Mouse (Mus musculus) heart, postnatal 36 days (tissue): ENCODE data around the gene Shroom1. TPM values are rescaled to one million over a fixed set of nuclear protein-coding genes. Genes with fewer than 3 reads are reported as not detected.
"Not testable (repeated sequence)": the region's sequence is repeated elsewhere in the genome, so short reads cannot be mapped to it uniquely, and the experiment has no call there.

Experiments used
- DNase-seq, 2 experiments: peaks; one replicate each; pipeline ENCODE4 v3.0.0; 2021 to 2022
- intact Hi-C: fragments of 180-260 bp; cut with DNase I; formaldehyde crosslinking; loops from one replicate; pipeline ENCODE4 v1.15.1; 2025
- total RNA-seq, 2 experiments: library from RNA; stranded (reverse); gene quantifications; 2 replicates each; pipeline ENCODE4 v1.2.3; 2021

Shroom1 gene
- under 1 TPM; 0.39 to 0.76 TPM for total RNA-seq

DNA sequence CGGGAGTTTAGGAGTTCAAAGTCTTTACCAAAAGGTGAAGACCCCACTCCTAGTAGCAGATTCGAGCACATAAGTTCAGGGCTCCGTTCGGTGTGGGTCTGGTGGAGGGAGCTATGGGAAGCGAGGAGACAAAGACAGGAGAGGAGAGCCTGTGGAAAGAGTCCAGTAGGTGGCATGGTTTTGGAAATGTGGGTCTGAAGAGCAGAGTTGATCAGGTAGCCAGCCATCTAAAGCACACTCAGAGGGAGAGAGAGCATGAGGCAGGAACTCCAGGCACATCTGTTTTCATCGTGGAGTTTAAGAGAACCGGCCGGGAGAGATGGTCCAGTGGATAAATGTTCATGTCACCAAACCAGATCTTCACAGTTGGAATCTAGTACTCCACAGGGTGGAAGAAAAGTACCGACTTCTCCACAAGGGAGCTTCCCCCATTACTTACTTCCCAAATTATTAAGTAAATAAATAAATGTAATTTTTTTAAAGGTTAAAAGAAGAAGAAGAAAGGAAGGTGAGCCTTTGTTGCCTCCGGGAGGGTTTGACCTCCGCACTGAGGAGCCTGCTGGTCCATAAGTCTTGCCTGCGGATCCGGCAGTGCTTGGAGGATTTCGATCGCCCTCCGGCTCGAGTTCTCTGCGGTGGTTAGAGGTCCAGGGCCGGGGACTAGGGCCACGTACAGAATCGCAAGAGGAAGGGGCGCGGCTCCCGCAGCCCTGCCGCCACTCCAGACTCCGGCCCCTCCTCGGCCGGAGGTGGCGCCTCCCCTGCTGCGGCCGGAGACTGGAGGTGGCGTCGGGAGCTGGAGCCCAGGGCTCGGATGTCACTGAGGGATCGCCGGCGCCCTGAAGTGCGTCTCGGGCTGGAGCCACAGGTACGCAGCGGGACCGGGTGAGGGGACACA is at the start of gene Shroom1, which contains the start of gene Gm10447:
Gene Shroom1 (plus strand): TSS at position 732 of the 898 bp plus-strand sequence.
Gene Gm10447 (minus strand): TSS at position 637 of the 898 bp plus-strand sequence.
- peak; percentile 66 for DNase-seq
- intact Hi-C loops: no loop called here

DNA sequence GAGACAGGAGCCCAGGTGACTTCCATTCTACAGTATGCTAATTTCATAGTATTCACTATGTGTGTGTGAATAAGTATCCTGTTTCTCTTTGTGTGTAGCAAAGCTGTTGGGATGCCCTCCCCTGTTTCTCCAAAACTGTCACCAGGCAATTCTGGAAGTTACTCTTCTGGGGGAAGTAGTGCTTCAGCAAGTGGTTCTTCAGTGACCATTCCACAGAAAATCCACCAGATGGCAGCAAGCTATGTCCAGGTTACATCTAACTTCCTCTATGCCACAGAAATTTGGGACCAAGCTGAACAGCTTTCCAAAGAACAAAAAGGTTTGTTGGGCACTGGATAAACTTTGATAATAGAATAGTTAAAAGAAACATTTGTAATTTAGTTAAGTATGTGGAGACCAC is 45.3 kb upstream of the Shroom1 start:
- intact Hi-C loops: loop anchor here (5.0 kb wide), 1 partner anchor 56 kb away; no protein-coding TSS in a partner anchor
- DNase-seq: no peak

DNA sequence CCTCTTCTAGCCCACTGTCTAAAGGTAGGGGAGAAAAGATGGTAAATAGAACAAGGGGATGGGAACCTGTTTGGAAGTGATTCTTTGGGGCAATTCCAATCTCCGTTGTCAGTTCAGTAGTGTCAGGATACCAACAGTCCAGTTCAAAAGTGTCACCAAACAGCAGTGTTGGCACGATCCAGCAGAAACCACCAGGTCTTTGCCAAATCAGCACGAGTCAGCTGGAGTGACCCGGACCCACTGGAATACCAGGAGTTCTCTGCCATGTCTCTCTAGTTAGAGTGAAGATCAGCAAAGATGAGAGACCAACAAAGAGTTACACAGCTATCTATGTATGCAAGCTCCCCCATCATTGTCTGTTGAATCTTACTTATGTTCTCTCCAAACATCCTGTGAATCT is 43.1 kb upstream of the Shroom1 start:
- no peak for DNase-seq
- intact Hi-C loops: loop anchor here (5.0 kb wide), 1 partner anchor 53 kb away; no protein-coding TSS in a partner anchor

DNA sequence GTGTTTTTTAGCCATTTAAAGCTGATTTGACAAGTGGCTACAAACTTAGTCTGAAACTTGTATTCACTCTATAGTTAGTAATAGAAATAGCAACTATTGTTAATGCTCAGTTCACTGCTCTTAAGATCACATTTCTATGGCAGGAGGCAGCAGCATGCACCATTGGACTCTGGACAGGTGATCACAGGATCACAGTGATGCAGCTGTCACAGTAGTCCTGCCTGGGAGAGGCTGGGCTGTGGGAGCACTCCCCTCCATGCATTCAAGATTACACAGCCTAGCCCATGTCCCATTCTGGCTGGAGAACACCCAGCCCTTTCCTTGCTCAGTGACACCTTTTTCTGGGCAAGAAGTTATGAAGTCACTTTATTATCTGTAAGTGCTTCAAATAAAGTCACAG is 39.0 kb upstream of the Shroom1 start:
- DNase-seq: no peak

DNA sequence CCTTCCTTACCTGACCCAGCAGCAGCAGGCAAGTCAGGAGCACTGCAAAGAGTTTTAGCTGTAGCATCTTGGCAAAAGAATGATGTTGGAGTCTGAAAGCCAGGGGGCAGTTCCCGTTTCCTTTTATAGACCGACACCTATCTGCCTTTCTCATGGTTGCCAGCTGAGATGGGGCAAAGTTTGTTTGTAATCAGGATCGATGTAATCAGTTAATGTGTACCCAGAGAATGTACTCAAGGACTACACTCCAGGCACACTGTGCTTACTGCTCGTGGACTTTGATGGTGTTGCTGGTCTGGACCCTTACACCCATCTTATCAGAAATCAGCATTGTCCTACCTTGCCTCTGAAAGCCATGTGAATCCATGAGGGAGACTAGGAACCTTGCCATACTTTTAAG is 34.0 kb upstream of the Shroom1 start, which contains the start of gene Leap2:
Gene Leap2 (minus strand): TSS at position 135 of the 400 bp plus-strand sequence.
- DNase-seq: no peak
- intact Hi-C loops: no loop called here

More for the DNA sequence above, 39.0 kb upstream of the Shroom1 start:
- intact Hi-C loops: no loop called here

DNA sequence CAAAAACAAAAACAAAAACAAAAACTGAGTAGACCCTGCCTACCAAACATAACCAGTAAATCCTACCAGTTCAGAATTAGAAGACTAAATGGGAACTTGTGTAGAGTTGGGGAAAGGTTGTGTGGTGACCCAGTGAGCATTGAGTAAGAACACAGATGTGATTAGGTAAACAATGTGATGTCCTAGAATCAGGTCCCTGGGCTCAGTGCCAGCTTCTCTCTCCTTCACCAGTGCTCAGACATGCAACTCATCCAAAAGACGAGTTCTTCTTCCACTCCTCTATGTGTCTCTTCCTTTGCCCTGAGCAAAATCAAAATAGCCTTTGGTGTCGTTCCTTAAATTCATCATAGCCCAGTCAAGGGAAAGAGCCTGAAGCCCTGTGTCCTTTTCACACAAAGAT is 32.2 kb upstream of the Shroom1 start:
- intact Hi-C loops: no loop called here
- no peak for DNase-seq

DNA sequence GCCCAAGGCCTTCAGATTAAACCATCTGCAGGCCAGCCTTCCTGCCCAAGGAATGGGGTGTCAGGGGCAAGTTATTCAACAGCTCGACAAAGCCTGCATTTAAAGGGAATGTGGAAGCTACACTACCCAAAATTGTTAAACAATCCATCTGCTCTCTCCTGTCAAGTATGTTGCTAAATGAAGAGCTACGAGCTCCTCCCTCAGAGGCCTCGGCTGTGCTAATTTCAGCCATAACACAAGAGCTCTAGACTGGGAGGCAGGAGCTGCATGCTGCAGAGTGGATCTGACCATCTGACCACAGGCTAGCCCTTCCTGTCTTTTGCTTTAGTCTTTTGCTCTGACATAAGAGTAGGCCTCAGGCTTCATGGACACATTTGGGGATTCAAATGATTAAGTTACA is 31.8 kb upstream of the Shroom1 start:
- intact Hi-C loops: no loop called here
- DNase-seq: no peak

DNA sequence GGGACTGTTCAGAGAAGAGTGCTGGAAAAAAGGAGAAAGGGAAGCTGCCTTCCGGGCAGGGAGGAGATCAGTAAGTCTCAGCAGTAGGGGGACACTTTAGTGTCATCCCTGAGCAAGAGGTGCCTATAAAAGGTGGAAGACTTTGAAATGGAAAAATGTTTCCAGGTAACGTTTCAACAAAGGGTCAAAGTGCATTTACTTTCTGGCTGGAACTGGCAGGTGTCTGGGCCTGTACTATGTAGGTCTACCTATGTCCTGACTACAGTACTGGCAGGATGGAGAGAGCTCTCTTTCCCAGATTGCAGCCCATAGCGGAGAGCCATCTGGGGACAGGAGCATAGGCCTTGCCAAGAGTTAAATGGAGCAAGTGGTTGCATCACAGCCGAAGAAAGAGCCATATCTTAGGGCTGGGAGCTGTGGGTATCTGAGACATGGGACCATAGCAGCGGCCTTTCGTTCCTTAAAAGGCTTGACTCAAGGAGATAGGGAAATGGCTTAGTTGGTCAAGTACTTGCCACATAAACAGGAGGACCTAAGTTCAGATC is 31.2 kb upstream of the Shroom1 start:
- DNase-seq: no peak
- intact Hi-C loops: no loop called here

DNA sequence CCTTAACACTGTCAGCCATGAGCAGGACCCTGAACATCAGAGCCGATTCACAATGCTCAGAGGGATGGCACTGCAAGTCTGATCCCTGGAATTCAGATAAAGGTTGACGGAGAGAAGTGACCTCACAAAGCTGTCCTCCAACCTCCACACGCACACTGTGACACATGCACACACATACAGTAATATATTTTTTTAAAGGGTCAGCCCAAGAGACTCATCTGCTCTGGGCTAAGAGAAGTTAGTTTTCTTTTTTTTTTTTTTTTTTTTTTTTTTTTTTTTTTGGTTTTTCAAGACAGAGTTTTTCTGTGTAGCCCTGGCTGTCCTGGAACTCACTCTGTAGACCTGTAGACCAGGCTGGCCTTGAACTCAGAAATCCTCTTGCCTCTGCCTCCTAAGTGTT is 30.1 kb upstream of the Shroom1 start:
- intact Hi-C loops, DNase-seq: not testable (repeated sequence)

DNA sequence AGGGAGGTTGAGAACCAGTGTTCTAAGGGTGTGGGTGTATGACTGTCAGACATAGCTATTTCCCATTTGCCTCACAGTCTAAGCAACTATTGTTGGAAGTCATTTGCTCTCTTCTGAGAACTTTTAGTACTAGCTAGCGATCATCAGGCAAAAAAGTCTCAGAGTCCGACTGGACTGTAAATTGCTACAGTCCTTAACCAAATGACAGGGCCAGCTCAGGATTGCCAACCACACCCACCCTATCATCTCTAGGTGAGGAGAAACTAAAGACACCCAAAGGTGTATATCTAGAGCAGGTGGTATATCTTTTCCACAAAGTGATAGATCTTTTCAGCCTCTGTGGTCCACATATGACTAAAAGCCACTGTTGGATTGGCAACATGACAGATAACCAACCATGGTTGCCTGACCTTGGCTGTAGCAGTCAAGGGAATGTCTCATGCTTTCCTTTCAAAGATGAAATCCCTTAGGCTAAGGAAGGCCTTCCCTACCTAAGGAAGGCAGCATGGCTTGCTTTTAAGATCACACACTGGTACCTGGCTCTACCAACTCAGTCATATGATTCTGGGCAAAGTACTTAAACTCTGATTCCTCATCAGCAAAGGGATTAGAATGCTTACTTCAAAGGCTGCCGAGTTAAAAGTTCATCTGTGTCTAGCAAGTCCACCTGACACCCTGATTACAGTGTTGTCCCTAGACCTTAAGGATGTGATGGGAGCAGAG is 28.9 kb upstream of the Shroom1 start:
- no peak for DNase-seq
- intact Hi-C loops: no loop called here

DNA sequence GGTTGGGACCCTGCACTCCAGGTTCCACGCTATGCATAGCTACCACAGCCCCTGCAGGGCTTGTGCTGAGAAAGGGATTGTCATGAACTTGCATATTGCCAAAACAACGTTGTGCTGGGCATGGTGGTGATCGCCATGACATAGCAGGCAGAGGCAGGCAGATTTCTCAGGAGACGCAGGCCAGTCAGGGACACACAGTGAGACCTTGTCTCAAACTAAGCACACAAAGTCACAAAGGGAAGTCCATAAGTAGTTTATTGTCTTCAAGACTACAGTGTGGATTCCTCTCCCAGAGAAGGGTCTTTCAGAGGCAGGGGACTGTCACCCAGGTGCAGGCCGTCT is 28.3 kb upstream of the Shroom1 start:
- intact Hi-C loops: no loop called here
- DNase-seq: no peak

DNA sequence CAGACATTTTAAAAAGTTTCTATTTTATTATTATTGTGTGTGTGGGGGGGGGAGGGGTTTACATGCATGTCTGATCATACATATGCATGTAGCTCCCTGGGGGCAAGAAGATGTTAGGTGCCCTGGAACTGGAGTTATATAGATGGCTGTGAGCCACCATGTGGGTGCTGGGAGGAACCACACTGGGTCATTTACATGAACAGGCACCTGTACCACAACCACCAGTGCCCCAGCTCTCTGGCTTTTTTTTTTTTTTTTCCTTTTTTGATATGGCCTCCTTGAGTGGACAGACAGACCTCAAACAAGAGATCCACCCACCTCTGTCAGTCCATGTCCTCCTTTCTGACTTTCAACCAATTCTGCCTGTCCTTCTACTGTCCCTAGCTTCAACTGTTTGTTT is 27.8 kb upstream of the Shroom1 start:
- DNase-seq: no peak
- intact Hi-C loops: no loop called here

DNA sequence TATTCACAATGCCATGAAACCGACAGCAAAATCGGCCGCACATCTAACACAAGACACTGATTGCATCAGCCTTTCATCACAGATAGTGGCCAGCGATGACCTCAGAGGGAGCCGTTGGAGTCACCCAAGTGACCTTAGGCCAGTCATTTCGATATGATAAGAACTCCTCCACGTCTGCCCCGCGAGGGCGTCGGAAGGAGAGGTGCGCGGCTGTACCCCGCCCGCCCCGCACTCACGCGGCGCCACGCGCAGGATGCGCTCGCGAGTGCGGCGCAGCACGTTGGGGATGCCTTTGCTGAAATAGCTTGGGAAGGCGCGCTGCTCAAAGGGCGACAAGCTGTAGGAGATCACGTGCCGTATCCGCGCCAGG is 26.7 kb upstream of the Shroom1 start:
- intact Hi-C loops: loop anchor here (5.0 kb wide), 1 partner anchor 128 kb away; the partner anchor contains the start of gene Hspa4
- DNase-seq: no peak

DNA sequence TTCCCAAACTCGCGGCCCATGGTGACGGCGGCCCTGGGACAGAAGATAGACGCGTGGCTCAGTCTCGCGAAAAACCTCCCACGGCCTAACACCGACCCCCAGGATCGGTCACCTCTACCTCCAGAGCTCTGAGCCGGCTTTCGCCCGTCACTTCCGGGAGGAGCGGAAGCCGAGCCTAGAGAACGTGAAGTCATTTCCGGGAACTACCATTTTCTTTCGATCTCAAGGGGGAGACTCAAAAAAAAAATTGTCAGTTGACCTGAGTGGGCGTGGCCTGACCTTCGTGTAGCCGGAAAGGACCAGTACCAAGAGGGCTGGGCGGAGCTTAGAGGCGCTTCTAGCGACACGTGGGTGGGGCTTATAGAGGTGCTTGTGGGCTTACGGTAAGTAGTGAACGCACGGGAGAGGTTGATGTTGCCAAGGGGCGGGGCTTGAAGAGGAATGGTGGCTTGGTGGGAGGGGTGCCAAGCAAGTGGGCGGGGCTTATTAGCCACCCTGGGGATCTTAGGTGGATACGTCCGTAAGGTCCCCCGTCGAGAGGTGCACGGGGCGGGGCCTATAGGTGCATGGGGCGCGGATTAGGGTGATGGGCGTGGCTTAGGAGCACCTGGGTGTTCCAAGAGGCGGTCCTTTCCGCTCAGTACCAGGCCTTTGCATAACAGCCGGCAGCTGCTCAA is 26.2 kb upstream of the Shroom1 start, which contains the start of the genes Uqcrq and Gdf9:
Gene Uqcrq (minus strand): TSS at position 162 of the 677 bp plus-strand sequence.
Gene Gdf9 (plus strand): TSS at position 354 of the 677 bp plus-strand sequence.
- peak; percentile 96 to 97 for DNase-seq
- intact Hi-C loops: loop anchor here (5.0 kb wide), 1 partner anchor 129 kb away; the partner anchor contains the start of gene Hspa4

DNA sequence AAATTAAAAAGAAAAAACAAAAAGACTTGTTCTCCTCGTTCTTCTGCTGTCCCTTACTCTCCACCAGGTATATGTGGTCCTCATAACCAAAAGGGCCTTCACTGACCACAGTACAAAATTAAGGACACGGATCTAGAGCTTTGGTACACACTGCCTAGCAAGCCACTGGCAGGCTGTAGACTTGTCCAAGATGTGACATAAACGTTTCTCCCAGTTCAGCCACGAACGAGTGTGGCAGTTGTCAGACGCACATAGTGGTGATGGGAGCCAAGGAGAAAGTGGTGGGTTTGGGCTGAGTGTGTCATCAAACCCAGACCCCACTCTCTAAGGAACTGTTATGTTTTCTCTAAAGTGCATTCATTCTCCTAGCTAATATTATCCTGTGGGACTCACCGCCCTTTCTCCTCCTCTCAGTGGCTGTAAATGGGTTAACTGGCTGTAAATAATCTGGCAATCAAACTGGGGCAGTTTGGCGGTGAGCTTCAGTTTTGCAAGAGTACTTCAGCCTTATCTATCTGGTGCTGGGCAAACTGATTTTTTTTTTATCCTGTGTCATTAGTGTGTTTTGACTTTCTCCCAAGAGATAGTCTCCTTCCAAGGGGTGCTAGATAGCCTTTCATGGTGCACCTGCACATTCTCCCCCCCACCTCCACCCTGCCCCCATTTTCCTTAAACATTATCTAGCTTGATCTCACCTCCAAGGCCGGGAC is 25.5 kb upstream of the Shroom1 start:
- intact Hi-C loops: loop anchor here (2.0 to 5.0 kb wide), 2 partner anchors 35 to 129 kb away; partner anchors contain the start of gene Hspa4
- DNase-seq: no peak

DNA sequence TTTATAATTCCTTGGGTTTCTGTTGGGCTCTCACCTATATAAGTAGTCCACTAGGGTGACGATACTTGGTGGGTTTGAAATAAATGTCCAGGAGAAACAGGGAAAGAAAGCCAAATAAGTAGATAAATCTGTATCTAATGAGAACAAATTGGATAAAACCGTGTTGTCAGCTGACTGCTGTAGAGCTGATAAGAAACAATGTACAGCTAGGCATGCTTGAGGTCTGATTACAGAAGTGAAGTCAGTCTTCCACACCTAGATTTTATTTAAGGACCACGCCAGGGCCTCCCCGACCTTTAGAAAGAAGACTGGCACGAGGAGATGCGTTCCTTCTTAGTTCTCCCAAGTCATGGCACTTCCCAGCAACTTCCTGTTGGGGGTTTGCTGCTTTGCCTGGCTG is 23.9 kb upstream of the Shroom1 start:
- DNase-seq: no peak
- intact Hi-C loops: loop anchor here (2.0 to 5.0 kb wide), 2 partner anchors 34 to 131 kb away; partner anchors contain the start of gene Hspa4

DNA sequence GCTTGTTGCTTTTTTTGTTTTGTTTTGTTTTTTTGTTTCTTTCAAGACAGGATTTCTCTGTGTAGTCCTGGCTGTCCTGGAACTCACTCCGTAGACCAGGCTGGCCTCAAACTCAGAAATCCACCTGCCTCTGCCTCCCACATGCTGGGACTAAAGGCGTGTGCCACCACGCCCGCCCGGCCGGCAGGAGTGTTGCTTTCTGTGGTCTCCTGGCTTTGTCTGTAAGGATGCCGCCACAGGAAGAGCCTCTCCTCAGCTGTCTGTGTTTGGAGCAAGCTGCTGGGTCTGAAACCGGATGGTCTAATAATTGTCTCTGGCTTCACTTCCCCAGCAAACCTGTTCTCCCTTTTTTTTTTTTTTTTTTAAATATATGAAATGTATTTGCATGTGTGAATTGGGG is 21.5 kb upstream of the Shroom1 start:
- no peak for DNase-seq
- intact Hi-C loops: no loop called here

DNA sequence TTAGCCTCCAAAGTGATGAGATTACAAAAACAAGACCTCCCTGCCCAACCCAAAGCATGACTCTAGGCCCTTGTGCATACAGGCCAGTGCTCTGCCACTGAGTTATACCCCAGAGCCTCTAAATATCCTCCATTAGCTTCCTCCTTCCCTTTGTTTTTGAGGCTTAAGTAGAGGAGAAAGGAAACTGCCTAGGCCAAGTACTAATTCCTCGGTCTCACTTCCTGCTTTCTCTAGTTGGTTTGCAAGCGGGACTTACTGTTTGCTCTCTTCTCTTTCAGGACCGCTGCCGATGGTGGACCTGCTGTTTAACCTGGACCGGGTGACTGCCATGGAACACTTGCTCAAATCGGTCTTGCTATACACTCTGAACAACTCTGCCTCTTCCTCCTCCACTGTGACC is 20.7 kb upstream of the Shroom1 start:
- intact Hi-C loops: no loop called here
- DNase-seq: no peak

DNA sequence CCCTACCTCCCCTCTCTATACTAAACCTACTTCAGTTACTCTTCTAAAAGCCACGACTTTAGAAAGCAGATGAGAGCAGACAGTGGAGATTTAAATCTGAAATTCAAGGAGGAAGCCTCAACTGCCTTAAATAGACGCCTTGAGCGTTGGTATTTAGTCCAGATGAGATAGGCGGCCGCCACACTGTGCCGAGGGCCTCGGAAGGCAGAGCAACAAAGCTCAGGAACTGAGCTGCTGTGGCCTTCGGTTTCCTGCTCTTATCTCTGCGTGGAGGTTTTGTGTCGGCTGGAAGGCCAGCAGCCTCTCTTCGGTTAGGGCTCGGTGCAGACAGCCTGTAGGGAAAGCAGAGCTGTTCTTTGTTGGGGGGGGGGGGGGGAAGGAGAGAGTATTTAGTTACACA is 15.1 kb upstream of the Shroom1 start:
- no peak for DNase-seq
- intact Hi-C loops: no loop called here

DNA sequence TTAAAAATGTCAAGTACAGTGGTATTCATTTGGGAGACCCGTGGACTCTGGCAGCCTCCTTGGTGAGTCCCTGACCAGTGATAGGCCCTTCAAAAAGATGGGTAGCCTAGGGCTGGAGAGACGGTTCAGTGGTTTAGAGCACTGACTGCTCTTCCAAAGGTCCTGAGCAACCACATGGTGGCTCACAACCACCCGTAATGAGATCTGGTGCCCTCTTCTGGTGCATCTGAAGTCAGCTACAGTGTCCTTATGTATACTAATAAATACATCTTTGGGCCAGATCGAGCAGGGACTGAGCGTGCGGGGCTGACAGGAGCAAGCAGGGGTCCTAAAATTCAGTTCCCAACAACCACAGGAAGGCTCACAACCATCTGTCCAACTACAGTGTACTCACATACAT is 13.1 kb upstream of the Shroom1 start:
- DNase-seq: peak in 1 of 2 experiments; percentile 32

More for the DNA sequence above, 13.1 kb upstream of the Shroom1 start:
- intact Hi-C loops: no loop called here
